Mouse (Mus musculus): ENCODE data around the gene Mtln. TPM values are rescaled to one million over a fixed set of nuclear protein-coding genes. Genes with fewer than 3 reads are reported as not detected.

Mtln gene
- polyA plus RNA-seq (2011; ENCODE audit: insufficient read length, low read depth, missing spikeins), result 15.2 and 15.9 TPM in 2 replicates

DNA sequence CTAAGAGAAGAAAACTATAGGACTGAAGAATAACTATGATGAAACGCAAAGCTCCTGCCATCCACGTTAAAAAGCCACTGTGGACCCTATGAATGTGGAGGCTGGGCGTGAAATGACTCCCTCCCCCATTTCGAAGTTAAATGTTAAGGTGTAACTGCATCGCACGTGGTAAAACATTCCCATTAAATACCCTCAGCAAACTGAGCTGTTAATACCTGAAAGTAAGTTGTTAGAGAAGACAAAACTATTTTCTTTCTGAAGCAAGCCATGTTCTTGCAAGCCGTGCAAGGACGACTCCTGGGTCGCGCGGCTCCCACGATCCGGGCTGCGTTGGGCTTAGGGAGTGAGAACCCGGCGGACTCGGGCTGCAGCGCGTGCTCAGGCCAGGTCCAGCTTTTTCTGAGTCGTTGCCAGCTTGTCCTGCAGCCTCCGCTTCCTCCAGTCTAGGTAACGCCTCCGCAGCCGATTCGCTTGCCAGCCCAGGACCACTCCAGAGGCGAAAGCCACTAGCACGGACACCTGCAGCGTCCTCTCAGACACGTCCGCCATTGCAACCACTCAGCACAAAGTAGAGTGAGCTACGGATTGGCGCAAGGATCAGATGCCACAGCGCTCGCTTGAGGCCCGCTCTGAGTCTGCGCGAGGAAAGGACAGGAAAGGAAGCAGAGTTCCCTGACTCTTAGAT, at the start of gene Mtln:
Mtln (minus strand) TSS at position 570 of the 685 bp plus-strand sequence.
- Histone ChIP-seq H3K4me1 (ENCODE audit: control insufficient read depth, insufficient read depth, low read length) (peaks cover 4% of the 10 kb centered on the region), H3K4me3 (ENCODE audit: insufficient read depth, low read length) (peak within 1 kb of the TSS; percentile 72), H3K27ac (ENCODE audit: insufficient read depth, low read length) (no peak within 1 kb of the TSS)
- TF ChIP-seq CTCF (IDR thresholded peaks at IDR 0.05; ENCODE audit: borderline replicate concordance, insufficient read depth, low read length), result no peak
- TF ChIP-seq POLR2A (IDR thresholded peaks at IDR 0.05; ENCODE audit: low read depth, low read length), result peak; percentile 88

DNA sequence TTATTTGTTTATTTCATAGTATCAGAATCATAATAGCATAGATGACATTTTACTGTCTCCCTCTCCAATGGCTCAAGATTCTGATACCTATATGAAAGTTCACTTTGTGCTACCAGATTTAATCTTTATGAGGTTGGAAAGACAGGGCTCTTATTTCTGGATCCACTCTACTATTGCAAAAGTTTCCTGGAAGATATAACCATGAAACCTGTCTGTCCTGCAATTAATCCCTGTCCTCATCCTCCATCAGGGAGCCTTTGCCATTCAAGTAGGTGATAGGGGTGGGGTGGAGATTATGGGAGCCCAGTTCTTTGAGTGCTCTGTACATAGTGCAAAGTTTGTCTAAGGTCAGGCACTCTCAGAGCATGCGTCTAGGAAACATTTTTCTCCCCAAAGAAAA, 49.1 kb upstream of the Mtln start:
- no peak overlapping the region for H3K27ac ChIP-seq (ENCODE audit: insufficient read depth, low read length)
- no peak overlapping the region for H3K4me3 ChIP-seq (ENCODE audit: insufficient read depth, low read length)
- TF ChIP-seq CTCF (IDR thresholded peaks at IDR 0.05; ENCODE audit: borderline replicate concordance, insufficient read depth, low read length) (no peak), POLR2A (IDR thresholded peaks at IDR 0.05; ENCODE audit: low read depth, low read length) (no peak)
- no peaks in the 10 kb centered on the region; the same call in 1 of the 2 replicates for H3K4me1 ChIP-seq (ENCODE audit: control insufficient read depth, insufficient read depth, low read length)

DNA sequence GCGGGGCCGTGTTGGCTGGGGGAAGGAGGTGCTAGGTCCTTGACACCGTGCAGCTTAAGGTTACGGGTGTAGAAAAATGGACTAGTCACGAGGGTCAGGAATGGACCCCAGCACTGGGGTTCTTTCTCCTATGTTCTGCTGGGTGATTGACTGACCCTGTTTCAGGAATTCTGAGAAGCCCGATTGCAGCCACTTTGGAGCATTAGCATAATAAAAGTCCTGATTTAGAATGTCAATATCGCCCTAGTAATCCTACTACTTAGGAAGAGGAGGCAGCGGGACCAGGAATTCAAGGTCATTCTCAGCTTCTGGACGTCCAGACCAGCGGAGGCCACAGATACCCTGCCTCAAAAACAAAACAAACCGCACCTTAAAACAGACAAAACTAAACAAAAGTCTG, 47.1 kb upstream of the Mtln start:
- Histone ChIP-seq H3K27ac (ENCODE audit: insufficient read depth, low read length) (no peak overlapping the region), H3K4me1 (ENCODE audit: control insufficient read depth, insufficient read depth, low read length) (no peaks in the 10 kb centered on the region), H3K4me3 (ENCODE audit: insufficient read depth, low read length) (no peak overlapping the region)
- TF ChIP-seq CTCF (IDR thresholded peaks at IDR 0.05; ENCODE audit: borderline replicate concordance, insufficient read depth, low read length), result no peak

DNA sequence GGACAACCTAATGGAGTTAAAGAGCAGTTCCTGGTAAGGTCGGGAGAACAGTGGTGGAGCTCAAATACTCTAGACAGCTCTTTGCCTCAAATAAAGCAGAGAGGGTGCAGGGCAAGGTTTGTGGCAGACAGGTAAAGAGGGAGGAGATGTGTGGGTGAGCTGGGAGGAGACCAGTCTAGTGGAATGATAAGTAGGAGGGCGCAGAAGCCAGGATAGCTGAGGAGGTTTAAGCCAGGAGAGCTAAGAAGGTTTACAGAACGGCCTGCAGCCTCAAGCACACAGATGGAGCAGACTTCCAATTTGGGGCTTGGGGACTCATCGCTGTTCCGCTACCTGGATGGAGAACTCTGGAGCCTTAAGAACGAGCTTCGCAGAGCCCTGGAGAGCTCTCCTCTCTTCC, 46.3 kb upstream of the Mtln start, which contains the start of gene Acoxl:
Acoxl (plus strand) TSS at position 301 of the 400 bp plus-strand sequence.
- Histone ChIP-seq H3K27ac (ENCODE audit: insufficient read depth, low read length) (no peak within 1 kb of the TSS), H3K4me1 (ENCODE audit: control insufficient read depth, insufficient read depth, low read length) (no peaks in the 10 kb centered on the region), H3K4me3 (ENCODE audit: insufficient read depth, low read length) (no peak within 1 kb of the TSS)
- TF ChIP-seq CTCF (IDR thresholded peaks at IDR 0.05; ENCODE audit: borderline replicate concordance, insufficient read depth, low read length), result no peak
- TF ChIP-seq POLR2A (IDR thresholded peaks at IDR 0.05; ENCODE audit: low read depth, low read length), result no peak

DNA sequence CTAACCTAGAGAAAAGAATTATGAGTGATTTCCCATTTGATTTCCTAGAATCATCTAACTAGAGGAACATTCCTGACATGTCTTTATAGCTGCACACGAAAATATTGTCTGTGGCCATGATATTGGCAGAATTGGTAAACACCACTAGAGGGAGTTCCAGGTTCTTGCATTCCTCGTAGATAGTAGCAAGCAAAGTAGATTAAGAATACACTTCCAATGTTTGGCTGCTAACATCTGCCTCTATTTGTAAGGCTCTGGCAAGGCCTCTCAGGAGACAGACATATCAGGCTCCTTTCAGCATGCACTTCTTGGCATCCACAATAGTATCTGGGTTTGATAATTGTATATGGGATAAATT, 40.5 kb upstream of the Mtln start:
- Histone ChIP-seq H3K4me1 (ENCODE audit: control insufficient read depth, insufficient read depth, low read length) (no peaks in the 10 kb centered on the region), H3K27ac (ENCODE audit: insufficient read depth, low read length) (no peak overlapping the region), H3K4me3 (ENCODE audit: insufficient read depth, low read length) (no peak overlapping the region)
- TF ChIP-seq CTCF (IDR thresholded peaks at IDR 0.05; ENCODE audit: borderline replicate concordance, insufficient read depth, low read length) (no peak), POLR2A (IDR thresholded peaks at IDR 0.05; ENCODE audit: low read depth, low read length) (no peak)

DNA sequence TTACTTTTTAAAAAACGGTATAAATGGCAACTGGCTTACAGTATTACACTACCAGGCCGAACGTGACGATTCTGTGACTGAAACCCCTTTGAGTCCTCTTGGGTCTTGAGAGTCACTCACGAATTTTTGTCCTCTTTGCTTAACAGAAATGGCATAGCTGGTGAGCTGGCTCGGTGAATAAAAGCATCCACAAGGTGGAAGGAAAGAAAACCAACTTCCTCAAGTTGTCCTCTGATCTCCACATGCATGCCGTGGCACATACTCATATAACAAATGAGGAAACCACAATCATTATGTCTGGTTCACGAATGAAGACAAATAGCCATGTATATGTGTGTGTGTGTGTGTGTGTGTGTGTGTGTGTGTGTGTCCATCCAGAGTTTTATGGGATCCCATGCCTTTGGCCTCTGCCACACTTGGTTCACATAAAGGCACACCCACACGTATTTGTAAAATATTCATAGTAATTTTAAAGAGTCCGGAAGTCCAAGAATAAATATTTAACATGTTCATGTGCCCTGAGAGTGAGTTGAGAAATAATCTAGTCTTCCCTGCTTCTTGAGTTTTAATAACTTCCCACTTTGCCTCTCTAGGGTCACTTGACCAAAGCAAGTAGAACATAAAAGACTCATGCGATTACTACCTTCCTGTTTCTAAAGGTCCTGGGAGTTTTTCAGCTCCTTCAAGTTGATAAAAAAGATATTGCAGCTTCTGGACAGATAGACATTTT, 40.0 kb upstream of the Mtln start:
- peak overlapping the region; percentile 23 for H3K4me3 ChIP-seq (ENCODE audit: insufficient read depth, low read length)
- H3K4me1 ChIP-seq (ENCODE audit: control insufficient read depth, insufficient read depth, low read length), result no peaks in the 10 kb centered on the region
- H3K27ac ChIP-seq (ENCODE audit: insufficient read depth, low read length), result 0 out of 2 replicates have a peak overlapping the region, but pooled peaks have one; percentile 2
- TF ChIP-seq POLR2A (IDR thresholded peaks at IDR 0.05; ENCODE audit: low read depth, low read length) (no peak), CTCF (IDR thresholded peaks at IDR 0.05; ENCODE audit: borderline replicate concordance, insufficient read depth, low read length) (no peak)

DNA sequence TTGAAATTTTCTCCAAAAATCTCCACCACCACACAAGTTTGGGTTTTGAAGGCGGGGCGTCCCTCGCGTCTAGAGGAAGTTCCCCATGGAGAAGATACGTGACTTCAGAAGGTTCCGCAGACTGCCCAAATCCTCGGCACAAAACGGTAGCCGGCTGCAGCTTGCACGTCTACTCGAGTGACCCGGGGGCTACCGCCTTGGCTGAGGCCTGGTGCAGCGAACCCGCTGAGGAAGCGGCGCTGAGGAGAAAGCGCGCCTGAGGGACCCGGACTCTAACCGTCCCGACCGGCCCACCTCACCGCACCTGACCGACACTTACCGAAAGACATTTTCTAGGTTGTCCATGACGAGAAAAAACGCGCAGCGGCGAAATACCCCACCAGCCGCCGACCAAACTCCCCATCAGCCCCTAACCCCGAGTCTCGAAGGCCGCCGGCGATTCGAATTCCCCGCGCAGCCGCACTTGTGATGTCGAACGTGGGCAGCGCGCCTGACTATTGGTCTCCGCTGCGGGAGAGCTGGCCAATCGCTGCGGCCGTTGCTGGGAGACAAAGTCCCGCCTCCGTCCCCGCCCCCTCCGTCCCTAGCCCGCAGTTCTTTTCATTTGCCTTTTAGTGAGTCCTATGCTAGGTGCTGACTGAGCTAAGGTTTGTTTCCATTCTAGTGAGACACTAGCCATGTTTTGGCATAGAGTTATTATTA, 39.3 kb upstream of the Mtln start, which contains the start of gene Bub1:
Bub1 (minus strand) TSS at position 465 of the 702 bp plus-strand sequence.
- H3K4me3 ChIP-seq (ENCODE audit: insufficient read depth, low read length), result peak within 1 kb of the TSS; percentile 95
- H3K27ac ChIP-seq (ENCODE audit: insufficient read depth, low read length), result 0 out of 2 replicates have a peak within 1 kb of the TSS, but pooled peaks have one; percentile 2
- TF ChIP-seq POLR2A (IDR thresholded peaks at IDR 0.05; ENCODE audit: low read depth, low read length), result peak; percentile 30; the same call in 1 of the 2 replicates
- TF ChIP-seq CTCF (IDR thresholded peaks at IDR 0.05; ENCODE audit: borderline replicate concordance, insufficient read depth, low read length), result no peak
- no peaks in the 10 kb centered on the region for H3K4me1 ChIP-seq (ENCODE audit: control insufficient read depth, insufficient read depth, low read length)

DNA sequence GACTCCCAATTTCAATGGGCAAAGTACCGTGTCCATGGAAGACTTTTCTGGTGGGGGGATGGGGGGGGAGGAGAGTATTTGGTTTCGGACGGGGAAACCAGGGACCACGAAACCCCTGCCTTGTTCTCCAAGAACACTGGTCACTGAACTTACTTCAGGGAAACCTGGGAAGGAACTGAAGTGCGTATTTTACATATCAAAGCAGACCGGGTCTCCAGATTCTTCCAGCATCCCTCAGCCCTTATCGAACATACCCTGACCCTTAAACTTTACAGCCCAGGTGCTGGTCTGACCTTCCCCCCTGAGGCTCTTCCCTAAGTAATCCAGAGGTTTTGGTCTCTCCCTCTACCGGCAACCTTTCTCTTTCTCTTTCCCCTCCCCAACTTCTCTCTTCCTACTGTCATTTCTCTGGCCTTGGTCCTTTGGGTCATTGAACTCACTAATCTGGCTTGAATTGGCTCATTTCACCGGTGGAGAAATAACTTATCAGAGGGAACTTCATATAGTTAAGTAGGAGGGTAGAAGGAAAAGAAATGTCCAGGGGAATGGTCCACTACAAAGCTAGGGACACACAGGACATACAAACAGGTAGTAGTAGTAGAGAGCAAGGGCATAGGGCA, 2.5 kb downstream of the Mtln start:
- H3K4me1 ChIP-seq (ENCODE audit: control insufficient read depth, insufficient read depth, low read length), result peaks cover 4% of the 10 kb centered on the region

DNA sequence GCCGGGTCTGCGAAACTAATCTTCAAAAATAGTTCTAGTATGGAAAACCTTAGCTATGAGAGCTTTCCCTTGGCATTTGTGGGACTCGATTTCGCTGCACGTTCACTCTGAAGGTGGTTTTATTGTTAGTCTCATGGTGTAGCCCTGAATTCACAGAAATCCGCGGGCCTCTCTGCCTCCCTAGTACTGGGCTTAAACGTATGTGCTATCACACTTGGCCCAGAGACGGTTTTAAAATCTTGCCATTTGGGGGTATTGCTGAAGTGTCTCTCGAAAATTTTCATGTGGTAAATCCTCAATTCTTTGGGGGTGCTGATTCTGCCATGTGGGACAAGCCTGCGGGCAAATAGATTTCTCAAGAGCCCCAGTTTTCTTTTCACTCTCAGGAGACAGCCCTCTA, 3.1 kb downstream of the Mtln start:
- TF ChIP-seq POLR2A (IDR thresholded peaks at IDR 0.05; ENCODE audit: low read depth, low read length) (no peak; the same call in 1 of the 2 replicates), CTCF (IDR thresholded peaks at IDR 0.05; ENCODE audit: borderline replicate concordance, insufficient read depth, low read length) (no peak)
- peak overlapping the region; percentile 50 for H3K27ac ChIP-seq (ENCODE audit: insufficient read depth, low read length)
- peak overlapping the region; percentile 81 for H3K4me3 ChIP-seq (ENCODE audit: insufficient read depth, low read length)
- peaks cover 4% of the 10 kb centered on the region for H3K4me1 ChIP-seq (ENCODE audit: control insufficient read depth, insufficient read depth, low read length)

More for the DNA sequence above, 2.5 kb downstream of the Mtln start:
- Histone ChIP-seq H3K4me3 (ENCODE audit: insufficient read depth, low read length) (no peak overlapping the region), H3K27ac (ENCODE audit: insufficient read depth, low read length) (no peak overlapping the region)
- TF ChIP-seq POLR2A (IDR thresholded peaks at IDR 0.05; ENCODE audit: low read depth, low read length) (no peak), CTCF (IDR thresholded peaks at IDR 0.05; ENCODE audit: borderline replicate concordance, insufficient read depth, low read length) (no peak)

Data from embryonic fibroblast, embryonic 13.5 days (primary cell).